Mouse (Mus musculus): ENCODE measurements around the gene Snx5. TPM values are rescaled to one million over a fixed set of nuclear protein-coding genes. Genes with fewer than 3 reads are reported as not detected.

Gene Snx5
- polyA plus RNA-seq, 1 experiment from 2014 or later: 74.5 TPM

DNA sequence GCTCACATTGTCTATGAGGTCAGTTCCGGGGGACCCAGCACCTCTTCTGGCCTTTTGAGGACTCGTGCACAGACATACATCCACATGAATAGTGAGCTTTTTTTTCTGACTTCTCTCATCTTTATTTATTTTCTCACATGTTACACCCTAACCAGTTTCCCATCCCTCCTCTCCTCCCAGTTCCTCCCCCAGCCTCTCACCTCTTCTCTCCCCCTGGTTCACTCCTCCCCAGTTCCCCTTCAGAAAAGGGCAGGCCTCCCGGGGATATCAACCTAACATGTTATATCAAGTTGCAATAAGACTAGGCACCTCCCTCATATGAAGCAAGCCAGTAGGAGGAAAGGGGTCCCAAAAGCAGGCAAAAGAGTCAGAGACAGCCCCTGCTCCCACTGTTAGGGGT, 9.9 kb upstream of the Snx5 start:
- no peak for ATAC-seq
- H3K9me3 ChIP-seq (replicated peaks): no peaks in the 10 kb centered on the region

DNA sequence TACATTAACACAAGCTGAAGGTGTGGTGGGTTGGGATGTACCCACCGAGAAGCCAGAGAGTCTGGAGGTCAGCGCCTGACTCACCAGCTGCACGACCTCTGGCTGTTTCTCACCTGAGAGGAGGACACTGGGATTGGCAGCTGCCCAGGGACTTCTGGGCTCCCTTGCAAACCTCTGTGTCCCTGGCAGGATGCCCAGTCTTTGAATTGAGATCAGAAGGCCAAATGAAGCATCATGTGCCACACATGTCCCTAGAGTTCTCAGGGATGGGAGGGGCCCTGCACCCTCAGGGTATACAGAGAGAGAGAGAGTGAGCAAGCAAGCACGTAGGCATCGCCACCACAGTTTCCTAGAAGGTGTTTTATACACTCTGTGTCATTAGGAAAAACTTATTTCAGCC, 9.0 kb upstream of the Snx5 start:
- Histone ChIP-seq H3K4me3 (no peak overlapping the region), H3K4me2 (no peak overlapping the region), H3K9me3 (replicated peaks) (no peaks in the 10 kb centered on the region), H3K4me1 (peaks cover 4% of the 10 kb centered on the region; the same call in 1 of the 2 replicates), H3K27ac (no peak overlapping the region), H3K36me3 (ENCODE audit: poor library complexity, severe bottlenecking) (peaks cover 17% of the 10 kb centered on the region), H3K27me3 (no peaks in the 10 kb centered on the region), H3K9ac (no peak overlapping the region)
- no peak for ATAC-seq
- 75% methylated on average over 5 of the region's 5 CpGs for WGBS

More for the DNA sequence above, 9.9 kb upstream of the Snx5 start:
- H3K27me3 ChIP-seq: no peaks in the 10 kb centered on the region
- WGBS: 87% methylated on average over 3 of the region's 3 CpGs
- H3K4me1 ChIP-seq: peaks cover 6% of the 10 kb centered on the region; the same call in 1 of the 2 replicates
- no peak overlapping the region for H3K4me3 ChIP-seq
- H3K27ac ChIP-seq: no peak overlapping the region
- H3K4me2 ChIP-seq: no peak overlapping the region
- H3K36me3 ChIP-seq (ENCODE audit: poor library complexity, severe bottlenecking): peaks cover 17% of the 10 kb centered on the region
- no peak overlapping the region for H3K9ac ChIP-seq

DNA sequence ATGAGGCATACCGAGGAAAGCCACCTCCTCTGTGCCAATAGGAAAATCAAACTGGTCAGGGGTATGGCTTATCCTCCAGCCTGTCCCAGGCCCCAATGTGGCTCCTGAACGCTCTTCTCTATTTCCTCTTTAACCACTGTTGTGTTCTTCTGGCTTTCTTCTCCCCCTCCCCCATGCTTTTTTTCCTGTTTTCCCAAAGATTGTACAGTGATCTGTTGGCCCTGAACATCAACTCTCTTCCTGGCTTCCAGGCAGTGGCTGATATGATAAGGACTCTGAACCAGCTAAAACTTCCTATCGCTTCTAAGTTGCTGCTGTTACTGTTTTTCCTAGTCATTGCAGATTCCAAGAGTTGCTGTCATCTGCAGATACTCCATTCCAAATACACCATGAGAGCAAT, 6.2 kb upstream of the Snx5 start:
- Histone ChIP-seq H3K4me2 (no peak overlapping the region), H3K9me3 (replicated peaks) (no peaks in the 10 kb centered on the region), H3K4me3 (no peak overlapping the region), H3K4me1 (0 out of 2 replicates have a peak, but pooled peaks cover 4% of the 10 kb centered on the region), H3K9ac (no peak overlapping the region), H3K27ac (no peak overlapping the region), H3K36me3 (ENCODE audit: poor library complexity, severe bottlenecking) (peaks cover 17% of the 10 kb centered on the region), H3K27me3 (no peaks in the 10 kb centered on the region)
- 90% methylated on average over 3 of the region's 3 CpGs for WGBS
- ATAC-seq: no peak

DNA sequence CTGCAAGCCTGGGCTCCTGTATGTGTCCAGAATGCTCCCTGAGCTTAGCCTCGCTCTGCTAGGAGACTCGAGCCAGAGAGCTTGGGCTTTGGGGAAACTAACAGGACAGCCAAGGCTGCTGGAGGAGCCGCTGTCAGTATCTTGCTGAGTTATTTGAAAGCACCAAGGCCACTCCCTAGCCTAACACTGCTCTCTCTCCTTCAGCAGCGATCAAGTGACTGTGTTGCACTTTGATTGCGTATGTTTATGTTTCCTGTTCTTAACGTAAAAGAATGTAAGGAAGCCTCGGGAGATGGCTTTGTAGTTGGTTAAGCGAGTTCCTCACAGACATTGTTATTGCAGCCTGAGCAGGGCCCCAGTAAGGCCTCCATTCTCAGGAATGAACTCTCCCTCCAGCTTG, 4.0 kb upstream of the Snx5 start:
- Histone ChIP-seq H3K36me3 (ENCODE audit: poor library complexity, severe bottlenecking) (peaks cover 14% of the 10 kb centered on the region), H3K4me1 (0 out of 2 replicates have a peak, but pooled peaks cover 4% of the 10 kb centered on the region), H3K4me2 (no peak overlapping the region), H3K27ac (no peak overlapping the region), H3K9ac (no peak overlapping the region), H3K27me3 (no peaks in the 10 kb centered on the region), H3K9me3 (replicated peaks) (no peaks in the 10 kb centered on the region), H3K4me3 (no peak overlapping the region)
- no peak for ATAC-seq
- 78% methylated on average over 8 of the region's 8 CpGs for WGBS

DNA sequence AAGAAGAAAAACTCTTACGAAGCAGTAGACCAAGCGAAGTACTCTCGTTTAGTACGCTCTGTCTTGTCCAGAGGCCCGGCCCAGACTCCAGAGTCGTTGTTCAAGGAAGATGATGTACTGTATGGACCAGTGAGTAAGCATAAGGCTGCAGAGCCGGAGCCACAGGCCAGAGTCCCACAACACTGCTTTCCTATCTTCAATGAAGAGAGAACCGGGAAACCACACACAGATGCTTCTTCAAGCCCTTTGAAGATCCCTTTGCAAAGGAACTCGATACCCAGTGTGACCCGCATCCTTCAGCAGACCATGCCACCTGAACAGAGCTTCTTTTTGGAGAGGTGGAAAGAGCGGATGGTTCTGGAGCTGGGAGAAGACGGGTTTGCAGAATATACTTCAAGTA, 1.4 kb upstream of the Snx5 start:
- no peak for ATAC-seq
- 93% methylated on average over 12 of the region's 12 CpGs for WGBS
- Histone ChIP-seq H3K9ac (no peak overlapping the region), H3K4me1 (peaks cover 27% of the 10 kb centered on the region), H3K9me3 (replicated peaks) (no peaks in the 10 kb centered on the region), H3K4me3 (no peak overlapping the region), H3K4me2 (no peak overlapping the region), H3K27ac (no peak overlapping the region), H3K36me3 (ENCODE audit: poor library complexity, severe bottlenecking) (peaks cover 4% of the 10 kb centered on the region), H3K27me3 (no peaks in the 10 kb centered on the region)

DNA sequence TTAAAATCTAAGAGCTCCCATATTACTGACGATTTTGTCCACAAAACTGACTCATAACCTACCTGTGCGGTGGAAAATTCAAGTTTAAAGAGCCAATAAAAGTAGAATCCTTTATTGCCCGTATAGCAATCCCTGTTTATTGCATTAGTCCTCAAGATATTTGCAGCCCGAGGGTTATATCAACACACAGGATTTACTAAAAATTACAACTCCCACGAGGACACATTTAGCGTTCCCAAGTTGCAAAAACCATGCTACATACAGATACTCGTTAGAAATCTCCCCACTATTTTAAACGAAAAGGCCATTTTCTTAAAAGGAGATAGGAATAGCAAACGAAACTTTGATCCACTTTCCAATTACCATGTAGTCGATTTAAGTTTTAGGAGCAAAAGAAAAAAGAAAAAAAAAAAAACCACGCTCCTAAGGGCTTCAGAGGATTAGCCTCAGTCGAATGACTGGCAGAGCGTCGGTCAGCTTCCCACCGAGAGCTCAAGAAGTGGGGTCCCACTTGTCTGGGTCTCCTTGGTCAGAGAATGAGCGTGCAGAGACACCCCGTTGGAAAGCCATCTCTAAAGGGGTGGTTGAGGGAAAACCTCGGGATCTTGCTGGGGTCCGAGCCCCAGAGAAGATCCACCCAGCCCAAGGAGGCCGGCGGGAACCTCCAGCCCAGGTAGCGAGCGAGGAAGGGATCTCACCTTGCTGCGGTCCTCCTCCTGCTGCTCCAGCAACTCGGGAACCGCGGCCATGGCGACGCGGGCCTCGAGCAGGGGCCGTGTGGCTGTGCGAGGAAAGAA, 829 bp downstream of the Snx5 start:
- peak overlapping the region; percentile 88 for H3K27ac ChIP-seq
- peak overlapping the region; percentile 91 for H3K4me3 ChIP-seq
- WGBS: under 1% methylated on average over 33 of the region's 33 CpGs
- H3K4me2 ChIP-seq: peak overlapping the region; percentile 74
- H3K9ac ChIP-seq: peak overlapping the region; percentile 98
- H3K9me3 ChIP-seq (replicated peaks): no peaks in the 10 kb centered on the region
- no peaks in the 10 kb centered on the region for H3K27me3 ChIP-seq
- ATAC-seq: no peak
- H3K36me3 ChIP-seq (ENCODE audit: poor library complexity, severe bottlenecking): no peaks in the 10 kb centered on the region; the same call in 1 of the 2 replicates
- peaks cover 42% of the 10 kb centered on the region for H3K4me1 ChIP-seq

DNA sequence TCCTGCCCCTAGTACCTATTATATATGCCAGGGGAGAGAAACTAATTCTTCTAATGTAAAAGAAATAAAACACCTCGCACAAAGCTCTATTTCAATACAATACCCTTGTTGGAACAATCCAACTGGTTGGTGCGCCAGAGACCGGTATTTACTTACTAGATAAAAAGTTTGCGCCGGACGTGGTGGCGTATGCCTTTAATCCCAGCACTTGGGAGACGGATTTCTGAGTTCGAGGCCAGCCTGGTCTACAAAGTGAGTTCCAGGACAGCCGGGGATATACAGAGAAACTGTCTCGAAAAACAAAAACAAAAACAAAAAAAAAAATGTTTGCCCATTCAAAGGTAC, 1.4 kb downstream of the Snx5 start:
- peak overlapping the region; percentile 74 for H3K4me2 ChIP-seq
- no peak for ATAC-seq
- H3K9ac ChIP-seq: peak overlapping the region; percentile 98
- no peaks in the 10 kb centered on the region for H3K9me3 ChIP-seq (replicated peaks)
- H3K27me3 ChIP-seq: no peaks in the 10 kb centered on the region
- H3K4me1 ChIP-seq: peaks cover 42% of the 10 kb centered on the region
- H3K27ac ChIP-seq: no peak overlapping the region
- 2% methylated on average over 11 of the region's 11 CpGs for WGBS
- no peaks in the 10 kb centered on the region for H3K36me3 ChIP-seq (ENCODE audit: poor library complexity, severe bottlenecking)
- peak overlapping the region; percentile 91 for H3K4me3 ChIP-seq

DNA sequence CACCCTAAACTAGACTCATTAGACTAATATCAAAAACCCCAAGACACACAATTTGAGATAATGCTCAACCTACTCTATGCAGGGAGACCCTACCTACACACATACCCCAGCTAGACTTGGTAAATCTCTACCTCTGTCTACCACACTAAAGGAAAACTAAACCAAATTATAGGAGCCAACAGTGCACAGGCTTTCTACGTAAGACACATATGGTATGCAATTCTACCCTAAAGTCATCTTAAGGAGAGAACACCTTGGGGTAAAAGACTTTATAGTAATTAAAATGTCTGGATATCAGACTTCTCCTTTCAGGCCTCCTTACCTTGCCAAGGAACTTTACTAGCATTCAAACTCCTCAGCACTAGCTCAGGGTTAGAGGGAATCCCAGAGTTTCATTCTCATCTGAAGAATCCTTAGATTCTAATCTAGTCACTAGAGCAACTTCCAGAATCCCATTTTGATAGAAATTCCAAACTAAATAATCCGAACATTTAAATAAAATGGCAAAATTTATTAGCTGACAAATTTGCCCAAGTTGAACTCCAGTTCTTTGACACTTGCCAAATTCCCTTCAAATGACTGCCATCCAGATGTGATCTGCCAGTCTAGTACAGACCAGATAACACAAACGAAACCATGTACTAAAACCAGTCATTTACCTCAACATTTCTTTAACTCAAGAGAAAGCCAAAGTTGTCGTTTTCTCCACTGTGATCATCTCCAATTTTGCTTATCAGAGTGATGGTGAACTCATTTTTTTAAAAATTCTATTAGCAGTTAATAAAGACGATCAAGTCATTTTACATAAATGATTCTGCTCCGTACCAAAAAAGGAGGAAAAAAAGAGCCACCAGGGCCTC, 2.0 kb downstream of the Snx5 start:
- Histone ChIP-seq H3K27me3 (no peaks in the 10 kb centered on the region), H3K27ac (no peak overlapping the region), H3K36me3 (ENCODE audit: poor library complexity, severe bottlenecking) (no peaks in the 10 kb centered on the region), H3K4me2 (peak overlapping the region; percentile 74), H3K9ac (peak overlapping the region; percentile 98), H3K4me1 (peaks cover 42% of the 10 kb centered on the region), H3K9me3 (replicated peaks) (no peaks in the 10 kb centered on the region), H3K4me3 (peak overlapping the region; percentile 91)
- ATAC-seq: no peak
- WGBS: 7% methylated on average over 6 of the region's 6 CpGs

DNA sequence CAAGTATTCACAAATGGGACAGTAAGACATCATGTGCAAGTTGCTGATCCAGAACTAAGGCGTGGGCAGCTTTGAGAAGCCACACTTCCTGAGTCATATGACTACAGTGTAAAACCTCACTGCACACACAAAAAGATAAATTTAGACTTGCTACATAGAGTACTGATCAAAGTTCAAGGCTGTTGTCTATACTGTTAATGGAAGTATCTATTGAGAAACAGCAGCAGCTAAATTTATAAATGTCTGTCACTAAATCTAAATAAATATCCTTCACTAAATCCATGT, 3.0 kb downstream of the Snx5 start:
- H3K36me3 ChIP-seq (ENCODE audit: poor library complexity, severe bottlenecking): no peaks in the 10 kb centered on the region
- H3K4me1 ChIP-seq: peaks cover 42% of the 10 kb centered on the region
- peak overlapping the region; percentile 74 for H3K4me2 ChIP-seq
- WGBS: 55% methylated on average over 1 of the region's 1 CpGs
- ATAC-seq: no peak
- H3K4me3 ChIP-seq: peak overlapping the region; percentile 91; the same call in 1 of the 2 replicates
- H3K27me3 ChIP-seq: no peaks in the 10 kb centered on the region
- H3K27ac ChIP-seq: no peak overlapping the region
- H3K9ac ChIP-seq: no peak overlapping the region
- H3K9me3 ChIP-seq (replicated peaks): no peaks in the 10 kb centered on the region

DNA sequence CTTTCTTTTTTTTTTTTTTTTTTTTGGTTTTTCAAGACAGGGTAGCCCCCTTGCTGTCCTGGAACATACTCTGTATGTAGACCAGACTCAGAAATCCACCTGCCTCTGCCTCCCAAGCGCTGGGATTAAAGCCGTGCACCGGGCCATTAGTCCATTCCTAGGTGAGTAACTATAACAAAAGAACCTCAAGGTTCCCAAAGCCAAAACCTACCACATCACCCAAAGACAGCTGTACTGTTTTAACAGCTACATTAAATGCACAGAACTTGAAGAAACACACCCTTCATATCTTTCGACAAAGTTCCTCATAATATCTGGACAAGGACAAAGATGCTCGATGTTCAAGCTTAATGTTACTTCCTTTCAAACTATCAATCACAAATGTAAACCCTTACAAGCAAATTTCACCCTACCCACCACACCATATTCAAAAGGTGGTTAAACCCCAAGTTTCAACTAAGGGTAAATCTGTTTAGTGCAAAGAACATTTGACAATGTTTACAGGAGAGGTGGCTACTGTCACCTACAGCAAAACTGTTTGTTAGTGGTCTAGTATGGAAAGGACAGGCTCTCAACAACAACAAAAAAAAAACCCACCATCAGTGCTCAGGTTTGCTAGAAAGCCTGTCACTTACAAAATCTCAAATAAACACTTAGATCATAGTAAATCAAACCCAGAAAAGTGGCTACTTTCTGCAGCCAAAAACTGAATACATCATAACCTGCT, 3.5 kb downstream of the Snx5 start:
- H3K4me2 ChIP-seq: peak overlapping the region; percentile 74
- H3K9ac ChIP-seq: no peak overlapping the region
- ATAC-seq: no peak
- H3K27me3 ChIP-seq: no peaks in the 10 kb centered on the region
- H3K4me1 ChIP-seq: peaks cover 40% of the 10 kb centered on the region
- no peak overlapping the region for H3K27ac ChIP-seq
- WGBS: 53% methylated on average over 5 of the region's 5 CpGs
- no peak overlapping the region for H3K4me3 ChIP-seq
- no peaks in the 10 kb centered on the region for H3K9me3 ChIP-seq (replicated peaks)
- H3K36me3 ChIP-seq (ENCODE audit: poor library complexity, severe bottlenecking): no peaks in the 10 kb centered on the region

DNA sequence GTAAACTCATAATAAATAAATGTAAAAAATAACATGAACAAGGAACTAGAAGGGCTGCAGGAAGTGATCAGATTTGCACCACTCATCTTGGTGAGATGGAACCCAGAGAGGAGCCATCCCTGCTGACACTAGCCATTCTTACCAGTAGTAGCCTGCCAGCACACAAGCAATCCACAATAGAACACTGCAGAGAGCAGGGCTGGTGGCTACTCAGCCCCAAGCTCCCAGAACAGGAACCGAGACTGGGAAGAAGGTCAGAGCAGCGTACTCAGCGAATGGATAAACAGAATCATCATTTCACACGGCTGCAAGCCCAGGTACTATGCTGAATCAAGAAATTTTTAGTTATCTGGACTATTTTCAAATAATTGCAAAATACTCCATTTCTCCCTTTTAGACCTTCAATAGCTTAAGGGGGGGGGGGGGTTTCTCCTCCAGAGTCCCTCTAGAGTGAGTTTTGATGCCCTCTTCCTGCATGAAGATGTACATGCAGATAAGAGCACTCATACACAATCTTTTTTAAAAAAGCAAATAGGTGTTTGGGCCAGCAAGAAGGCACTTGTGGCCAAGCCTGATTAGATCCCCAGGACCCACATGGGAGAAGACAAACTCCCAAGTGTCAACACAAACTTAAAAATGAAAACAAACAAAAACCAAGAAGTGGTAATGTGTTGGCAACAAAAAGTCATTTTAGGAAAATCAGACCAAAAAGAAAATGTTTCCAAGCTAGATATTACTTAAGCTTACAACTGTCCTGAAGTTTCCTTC, 4.6 kb downstream of the Snx5 start:
- H3K4me3 ChIP-seq: no peak overlapping the region
- H3K36me3 ChIP-seq (ENCODE audit: poor library complexity, severe bottlenecking): peaks cover 6% of the 10 kb centered on the region
- H3K4me2 ChIP-seq: no peak overlapping the region
- H3K27ac ChIP-seq: no peak overlapping the region
- H3K9ac ChIP-seq: no peak overlapping the region
- no peaks in the 10 kb centered on the region for H3K27me3 ChIP-seq
- no peak for ATAC-seq
- H3K9me3 ChIP-seq (replicated peaks): no peaks in the 10 kb centered on the region
- 46% methylated on average over 4 of the region's 4 CpGs for WGBS
- peaks cover 38% of the 10 kb centered on the region for H3K4me1 ChIP-seq

Measured in forebrain, embryonic 13.5 days (tissue).